Mouse (Mus musculus): ENCODE data around the gene Tbc1d8.

DNA sequence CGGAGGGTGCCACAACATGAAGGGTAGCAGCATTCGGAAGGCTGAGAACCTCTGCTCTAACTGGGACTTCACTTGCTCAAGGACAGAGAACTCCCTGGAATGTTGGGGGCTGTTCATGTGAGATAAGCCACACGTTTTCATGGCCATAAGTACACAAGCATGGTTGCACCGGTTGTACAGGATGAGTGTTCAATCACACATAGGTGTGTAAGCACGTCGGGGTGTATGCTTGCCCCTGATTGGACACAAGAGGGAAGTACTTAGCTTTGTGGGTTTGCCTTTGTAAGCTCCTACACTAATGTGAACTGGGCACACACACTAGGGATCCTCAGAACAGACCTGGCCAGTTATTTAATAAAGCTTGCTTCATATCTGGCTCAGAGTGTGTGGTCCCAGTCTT lies 80.3 kb downstream of the Tbc1d8 start:
- TF ChIP-seq CTCF (IDR thresholded peaks at IDR 0.05; ENCODE audit: low read depth) (no peak), EP300 (IDR thresholded peaks at IDR 0.05; ENCODE audit: low read depth) (no peak)
